Mouse (Mus musculus) embryonic facial prominence, embryonic 11.5 days (tissue): ENCODE data around the gene Fam162b. TPM values are rescaled to one million over a fixed set of nuclear protein-coding genes. Genes with fewer than 3 reads are reported as not detected.
A peak's percentile ranks its signal among the peaks of the same experiment; 100 is the strongest.

ENCODE experiments used
- ATAC-seq: fragments of 200-750 bp; cut with Nextera tagmentation; replicated peaks from 2 replicates; pipeline ENCODE4 v1.8.0; 2017; ENCODE audit warnings: low read depth; ENCODE audit not compliant: insufficient number of reproducible peaks, low FRiP score, low TSS enrichment
- DNase-seq: peaks from one replicate; pipeline ENCODE4 v3.0.0-alpha.2; 2015; ENCODE audit warnings: low spot score
- H3K27ac ChIP-seq: fragments of 300-500 bp; sonication (generic); replicated peaks from 2 replicates; pipeline ENCODE4 v1.5.1; 2014; ENCODE audit warnings: mild to moderate bottlenecking, low read depth, low read length, control low read depth
- H3K27me3 ChIP-seq: fragments of 300-500 bp; sonication (generic); 2 replicates; pipeline ENCODE4 v1.6.1; 2014; ENCODE audit warnings: mild to moderate bottlenecking, low read length, moderate library complexity, mixed read lengths; ENCODE audit not compliant: control insufficient read depth, insufficient read depth
- H3K36me3 ChIP-seq: fragments of 300-500 bp; sonication (generic); replicated peaks from 2 replicates; pipeline ENCODE4 v1.6.1; 2014; ENCODE audit warnings: low read depth, mild to moderate bottlenecking, low read length, moderate library complexity, mixed read lengths; ENCODE audit not compliant: control insufficient read depth, insufficient read depth
- H3K4me1 ChIP-seq: fragments of 300-500 bp; sonication (generic); 2 replicates; pipeline ENCODE4 v1.6.1; 2014; ENCODE audit warnings: low read length, mixed read lengths; ENCODE audit not compliant: control insufficient read depth, insufficient read depth
- H3K4me2 ChIP-seq: fragments of 300-500 bp; sonication (generic); 2 replicates; pipeline ENCODE4 v1.6.1; 2014; ENCODE audit warnings: low read depth, mild to moderate bottlenecking, control low read depth, low read length, moderate library complexity
- H3K4me3 ChIP-seq: fragments of 300-500 bp; sonication (generic); 2 replicates; pipeline ENCODE4 v1.5.1; 2014; ENCODE audit warnings: low read depth, low read length, control low read depth
- H3K9ac ChIP-seq: fragments of 300-500 bp; sonication (generic); replicated peaks from 2 replicates; pipeline ENCODE4 v1.6.1; 2014; ENCODE audit warnings: mild to moderate bottlenecking, control low read depth, low read length
- H3K9me3 ChIP-seq: fragments of 300-500 bp; sonication (generic); replicated peaks from 2 replicates; pipeline ENCODE4 v1.6.1; 2016; ENCODE audit warnings: mild to moderate bottlenecking, low read length, inconsistent platforms, mixed read lengths; ENCODE audit not compliant: control insufficient read depth
- WGBS: fragments of 180-500 bp; shearing (Covaris S2); extraction: QIAGEN DNeasy Blood & Tissue Kit; methylation state at CpG from one replicate; pipeline ENCODE4 v1.1.7; 2014; 5-methylcytosine and 5-hydroxymethylcytosine counted together
- polyA plus RNA-seq: library from polyadenylated mRNA; unstranded; fragments of >200 nt; fragmentation: Nextera tagmentation; extraction: Ambion mirVana; gene quantifications from 2 replicates; pipeline ENCODE4 v1.2.1, GENCODE M21; 2014

The Fam162b gene
- polyA plus RNA-seq, 1 experiment from 2014 or later: 3.0 TPM

- 79% methylated on average over 9 of the region's 9 CpGs for WGBS
- DNase-seq (no peak), ATAC-seq (no peak)
- no peaks in the 10 kb centered on the region for H3K36me3 ChIP-seq
- no peak overlapping the region for H3K4me2 ChIP-seq
- H3K27ac ChIP-seq: no peak overlapping the region
- no peak overlapping the region for H3K4me3 ChIP-seq
- no peaks in the 10 kb centered on the region for H3K27me3 ChIP-seq
- H3K4me1 ChIP-seq: no peaks in the 10 kb centered on the region
- no peaks in the 10 kb centered on the region for H3K9me3 ChIP-seq
- no peak overlapping the region for H3K9ac ChIP-seq
Observed at GRCm38 (mm10) chr10:51611969-51612682, 21.8 kb upstream of the Fam162b start.

GRCm38 (mm10) chr10:51609741-51610425, 19.6 kb upstream of the Fam162b start:
- Histone ChIP-seq H3K4me2 (no peak overlapping the region), H3K9me3 (no peaks in the 10 kb centered on the region), H3K9ac (no peak overlapping the region), H3K4me1 (no peaks in the 10 kb centered on the region), H3K4me3 (no peak overlapping the region), H3K27ac (no peak overlapping the region), H3K36me3 (no peaks in the 10 kb centered on the region), H3K27me3 (no peaks in the 10 kb centered on the region)
- DNase-seq: no peak
- no peak for ATAC-seq
- WGBS: 69% methylated on average over 4 of the region's 4 CpGs

DNA sequence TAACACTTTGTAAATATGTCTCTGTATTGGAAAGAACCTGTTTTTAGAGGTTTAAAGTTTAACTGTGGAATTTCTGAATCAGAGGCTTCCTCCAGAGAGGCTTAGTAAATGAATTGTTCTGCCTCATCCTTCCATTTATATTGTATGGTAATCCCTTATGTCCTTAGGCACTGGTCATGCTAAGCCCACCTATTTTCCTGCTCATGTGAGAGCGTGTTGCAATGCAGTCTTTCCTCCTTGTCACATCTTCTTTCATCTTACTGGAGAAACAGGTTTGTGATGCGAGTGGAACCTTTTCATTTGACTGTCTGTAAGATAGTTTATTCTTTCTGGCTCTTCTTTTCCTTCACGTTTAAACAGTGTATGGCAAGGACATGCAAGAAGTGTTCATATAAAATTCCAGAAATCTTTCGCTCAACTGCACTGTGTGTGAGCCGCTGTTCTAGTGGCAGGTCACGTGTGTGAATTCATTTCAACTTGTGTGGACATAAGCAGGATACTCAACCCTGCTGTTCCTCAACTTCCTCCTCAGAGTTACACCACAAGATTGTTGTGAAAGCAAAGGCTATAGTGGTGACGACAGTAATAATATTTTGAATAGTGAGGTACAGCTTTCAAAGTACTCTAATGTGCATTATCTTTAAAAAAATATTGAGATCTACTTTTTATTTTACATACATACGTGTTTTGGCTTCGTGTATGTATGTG, 6.8 kb upstream of the Fam162b start:
- Histone ChIP-seq H3K27me3 (no peaks in the 10 kb centered on the region), H3K27ac (no peak overlapping the region), H3K4me1 (no peaks in the 10 kb centered on the region), H3K9me3 (no peaks in the 10 kb centered on the region), H3K4me2 (no peak overlapping the region), H3K36me3 (no peaks in the 10 kb centered on the region), H3K4me3 (no peak overlapping the region), H3K9ac (no peak overlapping the region)
- DNase-seq (no peak), ATAC-seq (no peak)
- WGBS: 81% methylated on average over 9 of the region's 9 CpGs

DNA sequence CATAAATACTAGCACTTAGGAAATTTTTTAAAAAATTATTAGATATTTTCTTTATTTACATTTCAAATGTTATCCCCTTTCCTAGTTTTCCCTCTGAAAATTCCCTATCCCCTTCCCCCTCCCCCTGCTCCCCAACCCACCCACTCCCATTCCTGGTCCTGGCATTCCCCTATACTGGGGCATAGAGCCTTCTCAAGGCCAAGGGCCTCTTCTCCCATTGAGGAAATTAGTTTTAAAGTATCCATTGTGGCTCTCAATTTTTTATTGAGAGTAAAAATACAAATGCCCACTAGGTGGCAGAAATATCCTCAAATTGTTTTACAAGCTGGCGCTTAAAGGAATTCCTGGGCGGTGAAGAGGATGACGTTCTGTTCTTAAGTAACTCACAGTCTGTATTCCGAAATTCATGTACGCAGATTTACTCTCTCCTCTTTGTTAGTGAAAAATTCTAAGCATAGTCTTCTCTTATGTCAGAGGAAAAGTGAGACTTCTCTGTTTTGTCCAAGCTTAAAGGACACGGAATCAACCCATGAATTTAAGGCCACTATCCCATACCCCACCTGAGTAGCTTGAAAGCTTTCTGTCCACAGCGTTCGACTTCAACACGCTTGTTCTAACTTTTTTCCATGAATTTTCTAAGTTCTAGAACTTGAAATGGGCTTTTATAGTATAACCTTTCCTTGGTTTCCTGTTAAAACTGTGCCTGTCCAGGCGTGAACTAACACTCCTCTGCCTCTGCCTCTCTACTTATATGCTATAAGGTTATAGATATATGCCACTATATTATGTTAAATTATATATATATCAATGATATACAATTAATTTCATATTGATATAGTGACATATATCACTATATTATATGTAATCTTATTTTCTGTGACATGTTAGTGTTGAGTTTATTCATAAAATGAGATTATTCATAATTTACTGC, 4.9 kb upstream of the Fam162b start:
- DNase-seq: peak; percentile 86
- Histone ChIP-seq H3K27me3 (no peaks in the 10 kb centered on the region), H3K36me3 (no peaks in the 10 kb centered on the region), H3K4me1 (no peaks in the 10 kb centered on the region), H3K9me3 (no peaks in the 10 kb centered on the region), H3K4me3 (no peak overlapping the region), H3K9ac (no peak overlapping the region), H3K4me2 (no peak overlapping the region), H3K27ac (no peak overlapping the region)
- ATAC-seq: no peak
- 47% methylated on average over 10 of the region's 10 CpGs for WGBS

- no peaks in the 10 kb centered on the region for H3K9me3 ChIP-seq
- ATAC-seq (no peak), DNase-seq (no peak)
- H3K4me3 ChIP-seq: no peak overlapping the region
- H3K27me3 ChIP-seq: no peaks in the 10 kb centered on the region
- no peak overlapping the region for H3K27ac ChIP-seq
- no peaks in the 10 kb centered on the region for H3K36me3 ChIP-seq
- no peak overlapping the region for H3K4me2 ChIP-seq
- H3K9ac ChIP-seq: no peak overlapping the region
- H3K4me1 ChIP-seq: no peaks in the 10 kb centered on the region
- WGBS: 87% methylated on average over 2 of the region's 2 CpGs
Observed at GRCm38 (mm10) chr10:51591574-51591973, 1.3 kb upstream of the Fam162b start.

- DNase-seq: no peak
- Histone ChIP-seq H3K4me2 (no peak overlapping the region), H3K27ac (no peak overlapping the region), H3K4me3 (no peak overlapping the region), H3K4me1 (no peaks in the 10 kb centered on the region), H3K36me3 (no peaks in the 10 kb centered on the region), H3K9me3 (no peaks in the 10 kb centered on the region), H3K9ac (no peak overlapping the region), H3K27me3 (no peaks in the 10 kb centered on the region)
- no peak for ATAC-seq
Observed at GRCm38 (mm10) chr10:51584919-51585318, 5.4 kb downstream of the Fam162b start.

GRCm38 (mm10) chr10:51584378-51584777, 5.9 kb downstream of the Fam162b start:
- no peak overlapping the region for H3K4me3 ChIP-seq
- no peaks in the 10 kb centered on the region for H3K36me3 ChIP-seq
- H3K27ac ChIP-seq: no peak overlapping the region
- no peaks in the 10 kb centered on the region for H3K4me1 ChIP-seq
- no peak overlapping the region for H3K9ac ChIP-seq
- no peaks in the 10 kb centered on the region for H3K9me3 ChIP-seq
- ATAC-seq (no peak), DNase-seq (no peak)
- WGBS: 56% methylated on average over 1 of the region's 1 CpGs
- H3K4me2 ChIP-seq: no peak overlapping the region
- no peaks in the 10 kb centered on the region for H3K27me3 ChIP-seq
